Mouse (Mus musculus) adrenal gland, postnatal 14 days (tissue): Measurements from ENCODE around the gene Tm6sf1. TPM values are rescaled to one million over a fixed set of nuclear protein-coding genes. Genes with fewer than 3 reads are reported as not detected.

Source experiments
- DNase-seq: peaks from one replicate; pipeline ENCODE4 v3.0.0; 2021; ENCODE audit warnings: mixed read lengths
- total RNA-seq: library from RNA; stranded (reverse); gene quantifications from 2 replicates; pipeline ENCODE4 v1.2.3, GENCODE M21; 2021

Tm6sf1 gene
- total RNA-seq, 1 experiment from 2014 or later: 13.3 TPM

DNA sequence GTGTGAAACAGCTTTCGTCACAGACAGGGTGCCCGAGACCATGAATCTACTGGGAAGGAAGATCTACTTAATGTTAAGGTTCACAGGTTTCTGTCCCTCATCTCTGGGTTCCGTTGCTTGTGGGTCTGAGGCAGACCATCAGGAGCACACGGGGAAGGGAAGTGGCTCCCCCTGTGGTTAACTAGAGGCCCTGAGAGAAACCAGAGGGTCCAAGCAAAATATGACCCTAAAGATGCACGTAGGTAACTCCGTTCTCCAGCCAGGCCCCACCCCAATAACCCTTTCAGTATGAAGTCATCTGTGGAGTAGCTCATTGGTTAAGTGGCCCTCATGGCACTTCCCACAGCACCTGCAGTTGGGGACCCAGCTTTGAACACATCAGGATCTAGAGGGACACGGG lies 9.2 kb upstream of the Tm6sf1 start:
- DNase-seq: no peak

DNA sequence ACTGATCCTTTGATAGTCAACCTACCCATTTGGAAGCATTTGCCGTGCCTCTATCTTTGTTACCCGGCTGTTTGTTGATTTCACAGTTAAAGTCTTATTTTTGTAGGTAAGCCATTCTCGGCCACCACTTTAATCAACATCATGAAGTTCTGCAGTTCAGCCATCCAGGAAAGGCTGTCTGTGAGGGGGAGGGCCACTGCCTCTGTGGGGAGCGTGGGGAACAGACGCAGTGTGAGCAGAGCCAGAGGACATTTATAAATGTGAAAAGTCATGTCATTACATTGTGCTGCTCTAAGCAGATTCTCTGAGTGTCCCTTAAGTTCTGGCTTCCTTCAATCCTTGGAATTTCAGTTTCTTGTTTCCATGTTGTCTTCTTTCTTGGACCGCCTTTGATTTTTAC lies 8.6 kb upstream of the Tm6sf1 start:
- DNase-seq: no peak

DNA sequence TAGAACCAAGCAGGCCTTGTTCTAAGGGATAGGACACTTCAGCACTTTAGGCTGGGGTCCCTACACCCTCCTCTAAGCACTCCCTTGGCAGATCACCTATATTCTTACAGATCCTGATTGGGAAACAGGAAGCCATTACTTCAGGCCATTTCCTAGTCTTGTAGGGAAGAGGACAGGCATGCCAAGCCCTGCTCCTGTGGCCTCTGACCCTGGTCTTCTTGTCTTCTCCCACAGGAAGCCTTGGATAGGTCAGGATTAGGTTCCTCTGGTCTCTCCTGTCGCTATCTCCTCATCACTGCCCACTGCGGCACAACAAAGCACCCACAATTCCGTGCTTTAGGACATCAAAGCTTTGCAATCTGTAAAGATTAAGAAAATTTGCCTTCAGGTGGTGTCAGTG lies 7.1 kb upstream of the Tm6sf1 start:
- peak; percentile 35 for DNase-seq

DNA sequence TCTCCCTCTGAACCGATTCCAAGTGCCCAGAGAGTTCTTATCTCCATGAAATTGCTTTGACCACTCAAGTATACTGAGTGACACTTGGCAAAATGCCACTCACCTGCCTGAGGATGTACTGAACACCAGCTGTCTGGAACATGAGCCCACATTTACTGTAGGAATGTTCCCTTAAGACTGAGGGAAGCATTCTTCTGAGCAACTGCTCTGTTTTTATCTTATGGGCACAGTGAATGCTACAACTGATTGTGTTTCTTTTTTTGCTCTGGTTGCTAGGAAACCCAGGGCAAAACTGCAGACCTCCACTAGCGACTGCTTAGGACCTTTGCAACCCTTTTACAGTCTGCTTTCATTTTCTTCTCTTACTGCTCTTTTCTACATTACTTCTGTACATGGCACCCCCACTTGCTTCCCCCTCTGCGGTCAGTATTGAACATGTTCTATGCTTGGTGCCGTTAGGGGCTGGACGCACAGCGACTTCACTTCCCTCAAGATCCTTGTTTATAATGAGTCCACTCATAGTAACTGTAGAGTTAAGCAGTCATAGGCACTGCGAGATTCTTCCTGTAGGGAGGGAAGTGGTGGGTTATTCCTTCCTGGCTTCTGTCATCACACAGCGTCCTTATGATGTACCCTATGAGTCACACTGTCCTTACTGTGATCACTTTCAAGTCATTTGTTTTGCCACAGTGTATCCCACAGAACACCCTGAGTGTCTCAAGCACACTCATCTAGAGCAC lies 4.1 kb upstream of the Tm6sf1 start:
- DNase-seq: peak; percentile 21

DNA sequence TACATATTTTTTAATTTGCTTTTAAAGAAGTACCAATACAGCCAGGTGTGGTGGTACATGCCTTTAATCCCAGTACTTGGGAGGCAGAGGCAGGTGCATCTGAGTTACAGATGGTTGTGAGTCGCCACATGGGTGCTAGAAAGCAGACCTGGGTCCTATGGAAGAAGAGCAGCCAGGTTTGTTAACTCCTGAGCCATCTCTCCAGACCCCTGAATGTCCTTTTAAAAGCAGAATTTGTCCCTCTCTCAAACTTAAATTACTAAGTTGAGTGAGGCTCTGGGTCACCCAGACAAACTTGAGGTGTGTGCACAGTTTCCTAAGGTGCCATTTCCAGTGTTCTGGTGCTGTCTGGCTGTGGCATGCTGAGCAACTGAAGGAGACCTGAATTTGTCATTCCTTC lies 3.1 kb upstream of the Tm6sf1 start, which contains the start of gene Gm10160:
Gene Gm10160 (minus strand): TSS at position 101 of the 400 bp plus-strand sequence.
- DNase-seq: no peak

DNA sequence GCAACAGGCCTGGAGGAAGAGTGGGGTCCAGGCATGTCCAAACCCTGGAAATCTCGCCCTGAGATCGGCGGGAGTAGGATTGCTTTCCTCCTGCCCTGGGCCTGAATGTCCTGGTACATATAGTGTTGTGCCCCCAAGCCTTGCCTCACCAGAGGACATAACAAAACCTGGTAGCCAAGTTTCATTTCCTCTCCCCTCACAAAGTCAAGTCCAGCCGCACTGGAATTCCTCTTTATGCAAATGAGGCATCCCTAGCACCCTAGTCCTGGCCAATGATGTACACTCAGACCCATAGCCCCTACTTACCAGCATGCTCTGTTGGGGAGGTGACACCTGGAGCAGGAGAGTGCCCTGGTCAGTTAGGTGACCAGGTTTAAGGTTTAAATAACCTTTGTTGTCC lies 2.6 kb upstream of the Tm6sf1 start:
- DNase-seq: no peak

DNA sequence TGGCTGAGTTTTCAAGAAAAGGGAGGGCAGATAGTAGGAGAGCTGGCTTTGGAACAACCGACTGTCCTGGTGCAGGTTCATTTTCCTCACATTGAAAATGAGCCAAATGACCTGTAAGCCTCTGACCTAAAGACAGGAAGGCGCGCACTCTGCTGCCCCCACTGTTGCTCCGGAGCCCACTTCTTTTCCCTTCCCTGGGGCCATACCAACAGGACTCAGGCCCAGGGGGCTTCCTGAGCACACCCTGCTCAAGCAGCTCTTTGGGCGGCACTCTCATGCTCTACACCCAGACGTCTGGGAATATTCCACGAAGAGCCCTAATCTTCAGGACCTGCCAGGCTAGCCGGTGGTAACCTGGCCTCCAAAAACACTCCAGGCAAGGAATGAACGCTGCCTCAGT lies 565 bp upstream of the Tm6sf1 start:
- DNase-seq: no peak

DNA sequence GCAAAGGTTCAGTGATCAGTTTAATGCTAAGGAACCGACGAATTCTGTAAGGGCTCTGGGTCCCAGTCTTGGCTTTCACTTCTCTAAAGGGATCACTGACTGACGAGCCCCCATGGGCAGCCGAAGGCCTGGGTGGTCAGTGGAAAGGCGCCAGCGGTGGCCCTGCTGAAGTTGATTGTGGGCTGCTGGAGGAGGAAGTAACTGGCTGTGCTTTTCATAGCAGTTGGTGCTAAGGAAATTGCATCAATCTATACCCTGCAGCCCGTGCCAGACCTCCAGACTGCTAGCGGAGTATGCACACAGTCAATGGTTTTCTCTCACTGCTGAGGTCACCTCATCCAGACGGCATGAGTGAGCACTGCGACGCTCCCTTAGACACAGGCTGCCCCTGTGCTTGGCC lies 1.3 kb downstream of the Tm6sf1 start:
- no peak for DNase-seq

DNA sequence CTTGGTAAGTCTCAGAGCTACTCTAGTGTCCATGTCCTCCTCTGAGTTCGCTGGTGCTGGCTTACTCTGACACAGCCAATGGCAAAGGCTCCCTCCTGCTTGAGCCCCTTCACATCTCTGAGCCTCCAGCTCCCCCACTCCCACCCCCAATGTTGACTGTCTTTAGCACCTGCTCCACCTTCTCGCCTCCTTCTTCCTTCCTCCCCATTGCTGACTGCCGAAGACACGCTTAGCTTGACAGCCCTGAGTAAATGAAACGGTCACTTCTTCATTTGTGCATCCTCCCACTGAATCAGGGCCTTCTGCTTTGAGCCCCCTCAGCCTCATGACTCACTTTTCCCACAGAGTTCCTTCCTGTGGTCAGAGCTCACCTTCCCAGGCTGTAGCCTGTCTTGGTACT lies 2.2 kb downstream of the Tm6sf1 start:
- DNase-seq: no peak

DNA sequence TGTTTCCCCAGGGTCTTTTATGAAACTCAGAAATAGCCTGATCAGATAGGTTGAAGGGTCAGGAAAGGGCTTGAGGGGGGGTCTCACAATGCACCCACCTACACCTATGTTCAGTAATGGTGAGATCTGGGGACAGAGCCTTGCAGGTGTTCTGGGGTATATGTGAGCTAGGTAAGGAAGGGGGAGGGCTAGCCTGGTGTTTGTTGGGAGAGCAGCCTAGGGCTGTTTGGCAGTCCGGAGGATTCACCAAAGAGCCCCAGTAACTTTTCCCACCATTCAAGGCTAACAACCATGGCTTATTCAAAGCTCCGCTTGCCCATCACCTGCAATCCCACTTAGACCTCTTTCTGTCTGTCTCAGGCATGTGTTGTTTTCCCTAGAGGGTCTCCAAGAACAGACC lies 2.7 kb downstream of the Tm6sf1 start:
- no peak for DNase-seq

DNA sequence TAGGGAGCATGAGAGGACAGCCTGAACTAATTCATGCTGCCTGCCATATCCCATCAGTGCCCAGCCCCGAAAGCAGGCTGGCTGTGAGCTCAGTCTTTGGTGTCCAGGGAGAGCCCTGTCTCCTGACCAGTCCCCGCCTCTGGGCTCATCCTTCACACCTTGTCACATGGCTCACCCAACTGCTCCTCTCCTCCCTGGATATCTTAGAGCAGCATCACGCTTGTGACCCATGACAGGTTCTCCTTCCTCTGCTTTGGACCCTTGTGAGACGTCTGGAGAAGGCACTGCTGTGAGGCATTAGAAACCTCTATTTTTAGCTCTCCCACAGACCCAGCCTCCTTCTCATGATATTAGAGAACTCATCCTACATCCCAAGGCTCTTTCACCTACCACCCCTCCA lies 3.1 kb downstream of the Tm6sf1 start:
- DNase-seq: no peak

DNA sequence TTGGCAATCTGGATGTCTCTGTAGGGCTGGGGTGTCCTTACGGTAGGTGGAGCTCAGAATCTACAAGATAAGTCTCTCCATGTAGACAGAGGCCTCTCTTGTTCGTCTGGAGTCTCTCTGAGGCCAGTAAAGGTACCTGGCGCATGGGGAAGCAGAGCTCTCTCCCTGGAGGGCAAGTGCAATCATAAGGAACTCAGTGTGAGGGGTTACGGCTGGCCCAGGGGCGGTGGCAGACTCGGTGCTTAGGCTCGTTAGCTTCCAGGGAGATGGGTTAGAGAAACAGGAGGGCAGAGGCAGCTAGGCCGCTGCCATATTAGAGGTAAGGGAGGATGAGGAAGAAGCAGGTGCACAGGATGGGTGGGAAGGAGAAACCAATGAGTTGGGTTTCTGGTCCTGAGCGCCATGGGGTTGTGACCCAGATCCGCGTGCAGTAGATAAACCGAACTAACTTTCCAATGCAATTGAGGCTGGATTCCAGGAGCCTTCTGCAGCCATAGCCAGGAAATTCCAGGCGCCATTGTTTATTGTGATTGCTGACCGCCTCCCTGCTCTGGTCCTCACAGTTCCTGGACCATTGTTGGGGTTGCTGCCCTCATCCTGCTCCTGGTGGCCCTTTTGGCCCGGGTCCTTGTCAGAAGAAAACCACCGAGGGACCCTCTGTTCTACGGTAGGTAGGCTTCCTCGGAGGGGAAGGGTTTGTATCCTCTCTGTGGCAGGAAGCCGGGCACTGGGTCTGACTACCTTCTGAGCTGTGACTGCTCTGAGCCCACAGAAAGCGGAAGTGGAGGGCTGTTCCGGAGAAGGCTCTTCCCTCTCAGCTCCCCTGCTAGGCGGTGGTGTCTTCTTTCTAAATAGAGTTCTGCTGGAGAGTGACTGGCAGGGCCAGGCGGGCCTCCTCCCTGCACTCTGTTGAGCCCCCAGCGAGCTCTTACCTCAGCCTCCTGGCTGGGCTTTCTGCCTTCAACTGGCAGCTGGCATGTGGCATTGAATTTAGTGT lies 4.1 kb downstream of the Tm6sf1 start:
- DNase-seq: peak; percentile 45

DNA sequence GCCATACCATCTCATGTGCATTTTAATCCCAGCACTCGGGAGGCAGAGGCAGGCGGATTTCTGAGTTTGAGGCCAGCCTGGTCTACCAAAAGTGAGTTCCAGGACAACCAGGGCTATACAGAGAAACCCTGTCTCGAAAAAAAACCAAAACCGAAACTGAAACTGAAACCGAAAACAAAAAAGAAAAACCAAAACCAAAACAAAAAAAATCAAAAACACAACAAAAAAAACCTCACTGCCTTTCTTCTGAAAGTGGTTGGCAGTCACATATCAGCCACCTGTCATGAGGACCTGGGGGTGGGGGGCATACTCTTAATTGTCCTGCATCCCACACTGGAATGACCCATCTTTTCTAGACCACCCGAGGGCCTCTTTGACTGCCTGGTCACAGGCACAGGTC lies 5.8 kb downstream of the Tm6sf1 start:
- no peak for DNase-seq

DNA sequence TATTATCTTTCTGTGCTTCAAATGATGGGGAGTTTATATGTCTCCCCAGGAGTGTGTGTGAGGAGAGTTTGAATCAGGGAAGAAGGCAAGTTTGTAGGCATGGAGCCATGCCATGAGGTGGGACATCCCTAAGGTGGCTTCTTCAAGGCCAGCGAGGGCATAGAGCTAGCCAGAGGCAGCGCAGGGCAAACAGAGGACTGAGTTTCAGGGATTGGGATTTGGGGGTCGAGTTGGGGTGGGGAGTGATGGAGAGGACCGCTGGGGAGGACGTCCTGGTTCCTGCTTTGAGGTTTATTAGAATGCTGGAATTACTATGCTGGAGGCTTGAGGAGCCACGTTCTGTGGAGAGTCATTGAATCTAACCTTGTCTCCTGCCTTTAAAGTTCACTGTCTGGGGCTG lies 7.1 kb downstream of the Tm6sf1 start:
- DNase-seq: no peak

DNA sequence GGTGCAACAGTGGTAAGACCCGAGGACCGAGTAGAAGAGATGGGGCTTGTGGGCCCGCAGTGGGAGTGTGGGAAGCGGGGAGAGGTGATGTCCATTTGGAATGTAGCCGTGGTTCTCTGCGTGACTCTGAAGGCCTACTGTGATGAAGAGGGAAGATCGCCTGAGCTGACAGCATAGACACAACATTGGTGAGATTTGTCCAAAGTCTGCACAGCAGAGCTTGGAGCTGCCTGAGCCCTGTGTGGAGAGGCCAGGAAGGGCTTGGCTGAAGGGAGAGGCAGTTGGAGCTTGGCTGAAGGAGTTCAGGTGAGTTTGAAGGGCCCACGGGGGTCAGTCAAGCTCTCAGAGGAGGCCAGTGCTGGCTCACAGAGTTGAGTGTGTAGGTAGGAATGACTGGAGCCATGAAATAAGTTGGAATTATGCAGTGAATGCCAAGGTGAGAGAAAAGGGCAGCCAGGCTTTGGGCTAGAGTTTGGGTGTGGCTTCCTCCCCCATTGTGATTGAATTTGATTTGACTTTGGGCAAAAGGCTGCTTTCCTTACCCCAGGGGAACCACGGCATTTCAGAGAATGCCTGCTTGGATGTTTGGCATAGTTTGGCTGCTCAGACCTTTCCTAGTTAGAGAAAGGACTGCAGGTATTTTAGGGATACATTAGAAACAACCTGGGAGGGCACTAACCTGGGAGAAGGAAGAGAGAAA lies 8.6 kb downstream of the Tm6sf1 start:
- no peak for DNase-seq

DNA sequence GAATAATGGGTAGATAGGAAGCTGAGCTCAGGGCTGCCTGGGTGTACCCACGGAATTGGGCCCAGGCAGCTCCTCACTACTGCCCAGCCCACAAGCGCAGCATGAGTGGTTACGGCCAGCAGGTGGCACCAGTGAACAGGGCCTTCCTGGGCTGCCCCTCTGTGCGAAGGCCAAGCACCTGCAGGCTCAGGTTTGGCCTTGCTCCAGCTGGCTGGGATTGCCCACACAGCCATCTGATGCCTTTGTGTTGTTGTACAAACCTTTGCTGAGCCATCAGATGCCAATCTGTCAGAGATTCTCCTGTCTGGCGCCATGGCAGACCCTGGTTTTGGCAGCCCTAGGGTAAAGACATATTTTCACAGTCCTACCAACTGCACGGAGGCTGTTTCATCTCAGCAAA lies 9.4 kb downstream of the Tm6sf1 start:
- peak; percentile 87 for DNase-seq

DNA sequence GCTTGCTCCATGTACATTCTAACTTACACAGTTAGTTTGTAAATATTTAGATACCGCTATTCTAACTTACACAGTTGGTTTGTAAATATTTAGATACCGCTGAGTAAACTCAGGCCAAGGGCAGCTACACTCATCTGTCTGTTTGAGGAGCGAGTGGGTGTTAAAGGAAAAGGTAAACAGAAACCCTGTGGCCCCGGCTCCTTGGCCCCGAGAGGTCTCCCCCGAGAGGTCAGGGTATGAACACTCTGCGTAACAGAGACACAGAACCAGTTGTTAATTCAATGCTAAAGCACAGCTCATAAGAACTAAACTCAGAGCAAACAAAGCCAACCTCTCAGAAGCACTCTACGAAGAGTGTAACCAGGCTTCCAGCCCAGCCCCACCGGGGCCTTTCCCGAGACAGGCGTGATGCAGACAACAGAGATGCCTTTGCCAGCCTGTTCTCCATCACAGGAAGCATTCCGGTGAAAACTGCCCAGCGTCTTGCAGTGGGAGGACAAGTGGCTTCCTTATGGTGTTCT lies 13.8 kb downstream of the Tm6sf1 start:
- no peak for DNase-seq

DNA sequence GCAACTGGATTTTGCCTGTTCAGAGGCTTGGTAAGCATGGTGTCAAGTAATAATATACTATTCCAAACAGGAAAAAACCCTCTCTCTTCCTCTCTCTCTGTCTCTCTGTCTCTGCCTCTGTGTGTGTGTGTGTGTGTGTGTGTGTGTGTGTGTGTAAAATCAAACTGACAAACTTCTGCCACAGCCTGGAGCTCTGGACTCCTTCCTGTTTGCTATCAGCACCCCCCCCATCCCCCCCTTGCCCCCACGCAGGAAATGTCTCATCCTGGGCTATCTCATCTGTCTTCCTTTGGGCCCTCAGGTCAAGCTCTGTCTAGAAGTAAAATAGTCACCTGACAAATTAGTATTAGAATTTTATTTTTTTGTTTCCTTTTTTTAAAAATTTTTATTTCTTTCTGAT lies 15.0 kb downstream of the Tm6sf1 start:
- DNase-seq: no peak

DNA sequence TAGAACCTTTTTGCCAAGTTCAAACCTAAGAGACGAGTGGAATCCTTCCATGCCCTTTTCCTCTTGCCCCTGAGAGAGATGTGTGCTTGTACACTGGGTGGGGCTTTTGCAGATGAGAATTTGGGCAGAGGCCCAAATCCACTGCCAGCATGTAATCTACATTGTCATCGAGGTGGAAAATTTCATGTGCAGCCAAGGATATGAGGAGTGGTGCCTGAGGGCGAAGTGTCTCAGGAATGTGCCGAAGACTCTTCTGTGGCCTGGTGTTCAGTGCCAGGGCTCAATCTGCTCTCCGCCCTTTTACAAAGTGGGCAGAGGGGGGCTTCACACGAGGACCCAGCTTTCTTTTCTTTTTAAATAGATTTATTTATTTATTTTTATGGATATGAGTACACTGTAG lies 15.8 kb downstream of the Tm6sf1 start:
- DNase-seq: no peak

DNA sequence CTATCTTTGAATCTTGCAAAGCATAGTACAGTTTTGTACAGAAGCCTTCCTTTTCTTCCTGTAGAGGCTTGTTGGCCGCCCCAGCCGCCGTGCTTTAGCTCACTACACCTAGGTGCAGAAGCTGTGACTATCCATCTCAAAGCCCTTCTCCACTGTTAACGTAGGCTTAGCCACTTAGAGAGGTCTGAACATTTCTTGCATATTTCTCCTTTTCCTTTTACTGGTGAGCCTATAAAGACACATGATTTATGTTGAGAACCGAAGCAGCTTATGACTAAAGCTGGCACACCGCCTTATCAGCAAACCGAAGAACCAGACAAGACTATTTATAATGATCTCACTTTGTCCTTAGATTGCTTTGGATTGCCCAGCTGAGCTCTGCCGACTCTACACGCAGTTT lies 16.6 kb downstream of the Tm6sf1 start:
- peak; percentile 57 for DNase-seq

DNA sequence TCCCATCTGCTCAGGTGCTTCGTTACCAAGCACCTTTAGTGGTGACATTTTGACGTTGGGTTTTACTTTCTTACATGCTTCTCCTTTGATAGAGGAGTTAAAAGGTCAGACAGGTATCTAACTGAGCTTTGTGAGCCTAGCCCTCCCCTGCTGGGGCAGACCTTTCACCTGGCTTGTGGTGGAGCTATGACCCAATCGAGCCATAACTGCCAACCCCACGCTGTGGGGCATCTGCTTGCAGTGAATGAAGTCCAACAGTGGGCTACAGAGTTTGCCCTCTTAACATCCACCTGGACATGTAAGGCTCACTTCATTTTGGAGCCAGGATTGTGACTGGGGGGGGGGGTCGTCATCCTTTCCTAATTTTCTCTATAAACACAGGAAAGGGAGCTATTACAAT lies 21.5 kb downstream of the Tm6sf1 start:
- DNase-seq: no peak

DNA sequence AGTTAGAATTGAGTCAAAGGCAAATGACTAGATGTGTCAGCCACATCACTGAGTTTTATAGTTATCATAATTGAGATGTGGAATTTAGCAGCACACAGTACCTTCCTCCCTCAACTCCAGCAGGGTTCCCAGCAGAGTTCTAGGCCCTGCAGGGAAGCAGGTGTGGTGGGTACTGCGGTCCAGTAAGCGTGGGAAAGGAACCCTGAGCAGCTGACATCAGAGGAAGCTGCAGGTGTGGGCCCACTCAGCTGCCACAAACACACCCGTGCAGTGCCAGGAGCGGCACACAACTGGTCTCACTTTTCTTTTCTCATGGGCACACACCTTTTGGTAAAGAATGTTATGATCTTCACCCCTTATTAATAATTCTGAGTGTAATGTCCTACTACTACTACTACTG lies 22.0 kb downstream of the Tm6sf1 start:
- DNase-seq: no peak

DNA sequence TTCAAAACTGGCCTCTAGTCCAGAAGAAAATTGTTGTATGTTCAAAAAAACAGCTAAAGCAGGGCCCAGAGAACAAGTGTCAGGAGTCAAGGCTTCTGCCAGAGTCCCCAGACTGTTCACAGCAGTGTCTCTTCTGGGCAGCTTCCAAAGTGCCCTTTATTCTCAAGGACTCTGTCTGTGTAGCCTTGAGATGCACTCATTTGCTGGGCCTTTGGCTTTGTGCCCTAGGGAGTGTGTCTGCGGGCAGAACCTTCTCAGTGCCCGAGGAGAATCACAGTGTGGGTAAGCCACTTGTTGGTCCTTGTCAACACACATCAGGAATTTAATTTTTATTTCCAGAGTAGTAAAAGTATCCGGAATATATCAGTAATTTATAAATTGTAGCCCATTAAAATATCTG lies 22.8 kb downstream of the Tm6sf1 start:
- DNase-seq: peak; percentile 89
